9 mouse cellular contexts compared by ENCODE assay signal in genomic region chr3:28265656-28266055, GRCm38 (mm10). TPM values are rescaled to one million over a fixed set of nuclear protein-coding genes. Genes with fewer than 3 reads are reported as not detected.
DNase-seq lines count a peak whose midpoint lies in the region; ATAC-seq lines count a peak whose summit lies in the region.
"Had no signal": no experiment of that assay in that cellular context is flagged by ENCODE, and none has a peak within 500 bp of the region (broad histone marks: within the 10 kb centered on the region; RNA-seq: fewer than 3 reads in every experiment).

No protein-coding gene starts in this region.

- H3K4me1 ChIP-seq in heart, embryonic 16.5 days (ENCODE audit: control insufficient read depth, insufficient read depth, low read length) = peaks cover 13% of the 10 kb centered on the region
- H3K4me1 ChIP-seq in hindbrain, embryonic 11.5 days (replicated peaks; ENCODE audit: control insufficient read depth, insufficient read depth, low read length) = no peaks in the 10 kb centered on the region
- H3K4me1 ChIP-seq in midbrain, embryonic 16.5 days (ENCODE audit: control insufficient read depth, insufficient read depth, low read length) = peaks cover 41% of the 10 kb centered on the region

- no peaks in the 10 kb centered on the region for H3K36me3 ChIP-seq in heart, embryonic 16.5 days (ENCODE audit: control insufficient read depth, insufficient read depth)
- H3K36me3 ChIP-seq in hindbrain, embryonic 11.5 days (ENCODE audit: control insufficient read depth, insufficient read depth, low read length) = no peaks in the 10 kb centered on the region
- H3K36me3 ChIP-seq in midbrain, embryonic 16.5 days (ENCODE audit: control insufficient read depth, insufficient read depth, low read length) = no peaks in the 10 kb centered on the region

- peak overlapping the region; percentile 98 for H3K4me2 ChIP-seq in heart, embryonic 16.5 days (ENCODE audit: low read depth, low read length)
- H3K4me2 ChIP-seq in hindbrain, embryonic 11.5 days (replicated peaks; ENCODE audit: low read depth, low read length) = peak overlapping the region; percentile 93
- peak overlapping the region; percentile 64 for H3K4me2 ChIP-seq in midbrain, embryonic 16.5 days (ENCODE audit: low read length)

- H3K27me3 ChIP-seq in heart, embryonic 16.5 days (ENCODE audit: control insufficient read depth, insufficient read depth, low read length) = no peaks in the 10 kb centered on the region
- H3K27me3 ChIP-seq in hindbrain, embryonic 11.5 days (ENCODE audit: control insufficient read depth, insufficient read depth, low read length) = 0 out of 2 replicates have a peak, but pooled peaks cover 2% of the 10 kb centered on the region
- H3K27me3 ChIP-seq in midbrain, embryonic 16.5 days (ENCODE audit: control insufficient read depth, insufficient read depth, low read depth, low read length) = no peaks in the 10 kb centered on the region

- H3K27ac ChIP-seq in heart, embryonic 16.5 days (ENCODE audit: low read length) = no peak overlapping the region
- H3K27ac ChIP-seq in hindbrain, embryonic 11.5 days (ENCODE audit: low read depth, low read length) = peak overlapping the region; percentile 43; the same call in 1 of the 2 replicates
- peak overlapping the region; percentile 98 for H3K27ac ChIP-seq in midbrain, embryonic 16.5 days (ENCODE audit: low read length)

- no peak overlapping the region for H3K9ac ChIP-seq in heart, embryonic 16.5 days (ENCODE audit: low read length)
- 0 out of 2 replicates have a peak overlapping the region, but pooled peaks have one; percentile 11 for H3K9ac ChIP-seq in hindbrain, embryonic 11.5 days (ENCODE audit: low read depth, low read length)
- peak overlapping the region; percentile 97 for H3K9ac ChIP-seq in midbrain, embryonic 16.5 days (ENCODE audit: low read depth, low read length)

- ATAC-seq in heart, embryonic 16.5 days (replicated peaks; ENCODE audit: extremely low read depth, insufficient read depth, low FRiP score) = no peak
- ATAC-seq in hindbrain, embryonic 11.5 days (ENCODE audit: low FRiP score) = no peak
- ATAC-seq in midbrain, embryonic 16.5 days = 0 out of 2 replicates have a peak, but pooled peaks have one; percentile 5
- no peak for ATAC-seq in erythroid progenitor cell, adult 5-6 weeks (replicated peaks; ENCODE audit: low FRiP score, poor library complexity, severe bottlenecking)

- no peak for DNase-seq in heart, postnatal 4 days
- DNase-seq in cerebellum, adult 8-10 months = peak; percentile 65
- peak; percentile 12 for DNase-seq in hindbrain, embryonic 11.5 days (ENCODE audit: low spot score)
- DNase-seq in yolk sac, embryonic 10.5 days (ENCODE audit: low spot score) = no peak
- no peak for DNase-seq in urinary bladder, adult 2 months (ENCODE audit: low spot score)
- DNase-seq: kidney, adult 18-20 months had no signal

- H3K9me3 ChIP-seq in heart, embryonic 16.5 days (replicated peaks; ENCODE audit: control insufficient read depth, low read length) = no peaks in the 10 kb centered on the region
- H3K9me3 ChIP-seq in hindbrain, embryonic 11.5 days (ENCODE audit: control insufficient read depth, low read length) = no peaks in the 10 kb centered on the region
- no peaks in the 10 kb centered on the region for H3K9me3 ChIP-seq in midbrain, embryonic 16.5 days (replicated peaks; ENCODE audit: control insufficient read depth, low read length, poor library complexity, severe bottlenecking)

- 78% methylated on average over 5 of the region's 5 CpGs for WGBS in heart, embryonic 16.5 days
- 71% methylated on average over 5 of the region's 5 CpGs for WGBS in hindbrain, embryonic 11.5 days
- 35% methylated on average over 5 of the region's 5 CpGs for WGBS in midbrain, embryonic 16.5 days

- no peak overlapping the region for H3K4me3 ChIP-seq in heart, embryonic 16.5 days (ENCODE audit: low read length)
- peak overlapping the region; percentile 75 for H3K4me3 ChIP-seq in hindbrain, embryonic 11.5 days (ENCODE audit: low read depth, low read length)
- H3K4me3 ChIP-seq in midbrain, embryonic 16.5 days (ENCODE audit: low read depth, low read length) = peak overlapping the region; percentile 80

RNA-seq across cellular contexts. Expression of gene Tnik, which starts 2.6 kb away (rescaled TPM):
- polyA plus RNA-seq in heart, embryonic 16.5 days (2015; fragmentation: Nextera tagmentation; extraction: Ambion mirVana) = 9.8 and 12.2 TPM in 2 replicates
- 10 to 100 TPM; 39.2 to 40.7 TPM for total RNA-seq in heart, postnatal 4 days (2021)
- polyA plus RNA-seq in hindbrain, embryonic 11.5 days (2014; fragmentation: Nextera tagmentation; extraction: Ambion mirVana) = 27.0 and 40.1 TPM in 2 replicates
- polyA plus RNA-seq in midbrain, embryonic 16.5 days (2015; fragmentation: Nextera tagmentation; extraction: Ambion mirVana) = 68.2 and 76.3 TPM in 2 replicates
- 12.5 and 22.6 TPM in 2 replicates for polyA plus RNA-seq in urinary bladder, adult 2 months (2012; rRNA removed)
- 2.5 and 3.6 TPM in 2 replicates for total RNA-seq in erythroid progenitor cell, adult 5-6 weeks (2015; ENCODE audit: low replicate concordance)
- total RNA-seq in erythroid progenitor cell, adult 5-6 weeks (2017; ENCODE audit: low replicate concordance) = 1.3 and 7.1 TPM in 2 replicates

Comparison
In these comparisons a context has a peak if more than half of its experiments do, and no peak if none do; other contexts are left out.
1. DNase-seq: peak in cerebellum, adult 8-10 months (single experiment) and hindbrain, embryonic 11.5 days (single experiment); none in heart, postnatal 4 days (single experiment), yolk sac, embryonic 10.5 days (single experiment) and urinary bladder, adult 2 months (single experiment).
2. Peak in every context shown above with its lines, with median percentiles within 50 percentile points of each other: H3K4me2 ChIP-seq.